Mouse (Mus musculus) limb, embryonic 11.5 days (tissue): ENCODE results near the gene Ros1. TPM values are rescaled to one million over a fixed set of nuclear protein-coding genes. Genes with fewer than 3 reads are reported as not detected.
A peak's percentile ranks its signal among the peaks of the same experiment; 100 is the strongest.

ENCODE experiments used
- ATAC-seq: fragments of 200-750 bp; cut with Nextera tagmentation; 2 replicates; pipeline ENCODE4 v1.8.0; 2017; ENCODE audit warnings: low read depth; ENCODE audit not compliant: insufficient number of reproducible peaks, low FRiP score, low TSS enrichment
- DNase-seq: peaks from one replicate; pipeline ENCODE4 v3.0.0-alpha.2; 2015; ENCODE audit warnings: low spot score
- H3K27ac ChIP-seq: fragments of 300-500 bp; sonication (generic); replicated peaks from 2 replicates; pipeline ENCODE4 v1.5.1; 2014; ENCODE audit warnings: low read depth, mild to moderate bottlenecking, low read length
- H3K27me3 ChIP-seq: fragments of 300-500 bp; sonication (generic); 2 replicates; pipeline ENCODE4 v1.6.1; 2014; ENCODE audit warnings: mild to moderate bottlenecking, low read length, mixed read lengths; ENCODE audit not compliant: control insufficient read depth, insufficient read depth
- H3K36me3 ChIP-seq: fragments of 300-500 bp; sonication (generic); 2 replicates; pipeline ENCODE4 v1.6.1; 2014; ENCODE audit warnings: mild to moderate bottlenecking, low read length, moderate library complexity, mixed read lengths; ENCODE audit not compliant: control insufficient read depth, insufficient read depth
- H3K4me1 ChIP-seq: fragments of 300-500 bp; sonication (generic); 2 replicates; pipeline ENCODE4 v1.6.1; 2014; ENCODE audit warnings: low read length, mixed read lengths; ENCODE audit not compliant: control insufficient read depth, insufficient read depth
- H3K4me2 ChIP-seq: fragments of 300-500 bp; sonication (generic); 2 replicates; pipeline ENCODE4 v1.6.1; 2014; ENCODE audit warnings: low read depth, mild to moderate bottlenecking, moderate library complexity; ENCODE audit not compliant: severe bottlenecking
- H3K4me3 ChIP-seq: fragments of 300-500 bp; sonication (generic); 2 replicates; pipeline ENCODE4 v1.5.1; 2014; ENCODE audit warnings: low read depth, low read length
- H3K9ac ChIP-seq: fragments of 300-500 bp; sonication (generic); 2 replicates; pipeline ENCODE4 v1.6.1; 2014; ENCODE audit warnings: mild to moderate bottlenecking, low read length
- H3K9me3 ChIP-seq: fragments of 300-500 bp; sonication (generic); 2 replicates; pipeline ENCODE4 v1.6.1; 2016; ENCODE audit warnings: low read length; ENCODE audit not compliant: control insufficient read depth
- WGBS: fragments of 180-500 bp; shearing (Covaris S2); extraction: QIAGEN DNeasy Blood & Tissue Kit; methylation state at CpG from one replicate; pipeline ENCODE4 v1.1.7; 2014; 5-methylcytosine and 5-hydroxymethylcytosine counted together
- polyA plus RNA-seq: library from polyadenylated mRNA; unstranded; fragments of >200 nt; fragmentation: Nextera tagmentation; extraction: Ambion mirVana; gene quantifications from 2 replicates; pipeline ENCODE4 v1.2.1, GENCODE M21; 2014

Gene Ros1
- polyA plus RNA-seq, 1 experiment from 2014 or later = not detected

DNA sequence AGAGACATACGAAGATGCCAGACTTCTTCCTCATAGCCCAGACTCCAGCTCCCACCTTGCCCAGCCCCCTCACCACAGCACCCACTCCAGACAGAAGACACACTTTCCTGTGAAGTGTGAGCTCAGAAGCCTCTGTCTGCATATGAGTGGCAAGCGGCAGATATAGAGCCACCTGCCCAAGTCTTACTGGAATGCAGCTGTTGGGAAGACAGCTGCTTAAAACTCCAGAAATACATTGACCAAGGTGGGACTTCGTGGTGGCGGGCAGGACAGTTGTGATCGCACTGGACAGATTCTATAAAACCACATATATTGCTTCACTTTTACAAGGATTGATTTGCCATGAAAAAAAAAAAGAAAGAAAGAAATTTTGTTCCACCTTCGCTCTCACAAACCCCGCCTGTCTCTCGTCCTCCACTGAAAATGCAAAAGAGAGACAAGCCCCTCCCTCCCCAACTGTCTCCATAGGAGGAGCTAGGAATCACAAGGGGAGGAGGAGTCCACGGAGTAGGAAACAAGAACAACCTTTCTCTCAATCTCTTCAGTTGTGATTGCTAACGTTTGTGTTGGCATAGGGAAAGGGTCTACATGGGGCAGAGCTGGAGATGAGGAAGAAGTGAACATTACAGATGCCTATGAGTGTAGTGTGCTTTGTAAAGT, 165.5 kb downstream of the Ros1 start:
- peaks cover 62% of the 10 kb centered on the region for H3K27me3 ChIP-seq
- no peaks in the 10 kb centered on the region for H3K9me3 ChIP-seq
- no peak overlapping the region for H3K9ac ChIP-seq
- H3K4me2 ChIP-seq = no peak overlapping the region
- no peak overlapping the region for H3K4me3 ChIP-seq
- WGBS = under 1% methylated on average over 10 of the region's 10 CpGs
- peak; percentile 29 for DNase-seq
- no peak overlapping the region for H3K27ac ChIP-seq
- ATAC-seq = no peak
- H3K36me3 ChIP-seq = no peaks in the 10 kb centered on the region
- no peaks in the 10 kb centered on the region for H3K4me1 ChIP-seq

DNA sequence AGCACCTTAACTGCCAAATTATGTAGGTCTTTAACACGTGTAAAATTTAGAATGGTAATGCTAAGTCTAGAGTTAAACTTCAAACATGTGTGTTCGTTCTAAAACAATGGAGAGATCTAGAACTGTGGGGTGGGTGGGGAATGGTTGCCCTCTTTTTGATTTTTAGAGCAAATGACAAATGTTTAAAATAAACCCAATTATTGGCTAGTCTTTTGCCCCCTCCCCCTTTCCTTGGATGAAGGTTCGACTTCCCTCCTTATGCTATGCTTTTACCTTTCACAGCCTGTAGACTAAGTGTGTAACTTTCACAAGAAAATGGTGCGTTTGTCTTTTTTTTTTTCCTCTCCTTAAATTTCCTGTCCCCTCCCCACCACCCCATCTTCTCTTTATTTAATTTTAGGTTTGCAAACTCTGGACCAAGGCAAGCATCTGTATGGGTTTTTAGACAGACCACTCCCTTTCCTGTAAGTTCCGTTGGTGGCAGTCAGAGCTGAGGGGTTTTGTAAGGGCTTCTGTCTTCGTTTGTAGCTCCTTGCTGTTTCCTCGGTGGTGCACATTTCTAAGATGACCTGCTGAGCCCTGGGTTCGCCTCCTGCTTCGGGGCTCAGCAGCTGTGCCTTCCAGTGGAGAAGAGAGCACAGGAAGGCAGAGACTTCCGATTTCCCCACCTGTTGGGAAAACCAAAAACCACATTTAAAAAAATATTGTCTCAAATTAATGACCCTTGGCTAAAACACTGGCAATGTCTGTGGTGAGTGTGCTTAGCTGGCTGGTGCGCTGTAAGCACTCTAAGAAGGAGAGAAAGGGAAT, 166.3 kb downstream of the Ros1 start:
- H3K4me1 ChIP-seq = no peaks in the 10 kb centered on the region
- H3K9ac ChIP-seq = no peak overlapping the region
- H3K36me3 ChIP-seq = no peaks in the 10 kb centered on the region
- H3K9me3 ChIP-seq = no peaks in the 10 kb centered on the region
- peaks cover 66% of the 10 kb centered on the region for H3K27me3 ChIP-seq
- ATAC-seq (no peak), DNase-seq (no peak)
- no peak overlapping the region for H3K27ac ChIP-seq
- 2% methylated on average over 11 of the region's 11 CpGs for WGBS
- H3K4me2 ChIP-seq = no peak overlapping the region
- H3K4me3 ChIP-seq = no peak overlapping the region

- DNase-seq = peak; percentile 40
- under 1% methylated on average over 66 of the region's 68 CpGs for WGBS
- peak; percentile 48; the same call in 1 of the 2 replicates for ATAC-seq
Measured at GRCm38 (mm10) chr10:52027161-52028035, 167.6 kb downstream of the Ros1 start.

GRCm38 (mm10) chr10:52025821-52026220, 169.2 kb downstream of the Ros1 start:
- Histone ChIP-seq H3K9ac (no peak overlapping the region), H3K9me3 (no peaks in the 10 kb centered on the region), H3K27ac (no peak overlapping the region), H3K36me3 (no peaks in the 10 kb centered on the region), H3K4me1 (no peaks in the 10 kb centered on the region), H3K4me3 (no peak overlapping the region), H3K4me2 (no peak overlapping the region), H3K27me3 (peaks cover 85% of the 10 kb centered on the region)
- DNase-seq (no peak), ATAC-seq (no peak)
- WGBS = 2% methylated on average over 7 of the region's 7 CpGs

More at GRCm38 (mm10) chr10:52027161-52028035, 167.6 kb downstream of the Ros1 start:
- peaks cover 77% of the 10 kb centered on the region for H3K27me3 ChIP-seq
- peak overlapping the region; percentile 30 for H3K4me3 ChIP-seq
- H3K9me3 ChIP-seq = no peaks in the 10 kb centered on the region
- H3K4me2 ChIP-seq = peak overlapping the region; percentile 69
- H3K27ac ChIP-seq = no peak overlapping the region
- H3K36me3 ChIP-seq = no peaks in the 10 kb centered on the region
- no peaks in the 10 kb centered on the region for H3K4me1 ChIP-seq
- H3K9ac ChIP-seq = 0 out of 2 replicates have a peak overlapping the region, but pooled peaks have one; percentile 30

GRCm38 (mm10) chr10:52025291-52025690, 169.8 kb downstream of the Ros1 start:
- ATAC-seq = no peak
- H3K4me3 ChIP-seq = no peak overlapping the region

DNA sequence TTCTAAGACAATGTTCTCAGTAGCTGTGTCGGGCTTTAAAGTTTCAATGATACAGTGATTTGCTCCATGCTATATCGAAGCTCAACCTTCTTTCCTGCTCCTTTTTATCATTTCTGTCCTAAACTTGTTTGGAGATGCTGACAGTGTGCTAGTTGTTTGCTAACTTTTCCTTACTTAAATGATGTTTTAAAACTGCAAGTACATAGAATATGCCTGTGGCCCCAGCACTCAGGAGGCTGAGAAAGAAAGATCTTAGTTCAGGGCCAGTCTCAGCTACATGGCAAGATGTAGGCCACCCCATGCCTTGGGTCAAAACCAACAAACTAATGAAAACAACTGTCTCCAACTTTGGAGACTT, 171.0 kb downstream of the Ros1 start:
- Histone ChIP-seq H3K36me3 (no peaks in the 10 kb centered on the region), H3K27me3 (peaks cover 82% of the 10 kb centered on the region), H3K9me3 (no peaks in the 10 kb centered on the region), H3K9ac (no peak overlapping the region), H3K27ac (no peak overlapping the region), H3K4me3 (no peak overlapping the region), H3K4me1 (no peaks in the 10 kb centered on the region), H3K4me2 (no peak overlapping the region)
- 11% methylated on average over 2 of the region's 2 CpGs for WGBS
- peak; percentile 31 for DNase-seq
- no peak for ATAC-seq

More at GRCm38 (mm10) chr10:52025291-52025690, 169.8 kb downstream of the Ros1 start:
- WGBS = 0% methylated on average over 1 of the region's 1 CpGs
- Histone ChIP-seq H3K36me3 (no peaks in the 10 kb centered on the region), H3K4me2 (no peak overlapping the region), H3K27ac (no peak overlapping the region), H3K4me1 (no peaks in the 10 kb centered on the region), H3K9me3 (no peaks in the 10 kb centered on the region), H3K27me3 (peaks cover 88% of the 10 kb centered on the region), H3K9ac (no peak overlapping the region)
- DNase-seq = peak; percentile 33

- H3K4me1 ChIP-seq = no peaks in the 10 kb centered on the region
- H3K9me3 ChIP-seq = no peaks in the 10 kb centered on the region
- ATAC-seq = no peak
- peak; percentile 66 for DNase-seq
- no peak overlapping the region for H3K9ac ChIP-seq
- no peak overlapping the region for H3K4me2 ChIP-seq
- H3K4me3 ChIP-seq = peak overlapping the region; percentile 36; the same call in 1 of the 2 replicates
- no peak overlapping the region for H3K27ac ChIP-seq
- peaks cover 77% of the 10 kb centered on the region for H3K27me3 ChIP-seq
- H3K36me3 ChIP-seq = no peaks in the 10 kb centered on the region
- WGBS = 1% methylated on average over 17 of the region's 17 CpGs
Measured at GRCm38 (mm10) chr10:52023213-52024052, 171.6 kb downstream of the Ros1 start.
